Mouse (Mus musculus): ENCODE measurements around the gene Nav3. TPM values are rescaled to one million over a fixed set of nuclear protein-coding genes. Genes with fewer than 3 reads are reported as not detected.

Nav3 gene
- polyA plus RNA-seq, 1 experiment from 2014 or later: 3.3 TPM

- no peak overlapping the region for H3K4me3 ChIP-seq (ENCODE audit: low read depth, low read length)
- H3K4me1 ChIP-seq (ENCODE audit: control insufficient read depth, insufficient read depth, low read length): no peaks in the 10 kb centered on the region
- no peak overlapping the region for H3K9ac ChIP-seq (replicated peaks; ENCODE audit: low read depth, low read length)
- no peak overlapping the region for H3K4me2 ChIP-seq (replicated peaks; ENCODE audit: low read depth, low read length)
- H3K27me3 ChIP-seq (ENCODE audit: control insufficient read depth, insufficient read depth, low read length): no peaks in the 10 kb centered on the region
- 49% methylated on average over 4 of the region's 4 CpGs for WGBS
- no peak overlapping the region for H3K27ac ChIP-seq (ENCODE audit: low read length)
- no peaks in the 10 kb centered on the region for H3K36me3 ChIP-seq (ENCODE audit: control insufficient read depth, insufficient read depth, low read length)
- no peak for ATAC-seq (ENCODE audit: insufficient number of reproducible peaks, insufficient read depth, low FRiP score, low read depth)
- no peaks in the 10 kb centered on the region for H3K9me3 ChIP-seq (ENCODE audit: control insufficient read depth, low read depth, low read length)
These were observed 353.8 kb downstream of the Nav3 start for GRCm38 (mm10) chr10:110102231-110102630.

- H3K4me2 ChIP-seq (replicated peaks; ENCODE audit: low read depth, low read length): no peak overlapping the region
- no peak overlapping the region for H3K27ac ChIP-seq (ENCODE audit: low read length)
- no peak for ATAC-seq (ENCODE audit: insufficient number of reproducible peaks, insufficient read depth, low FRiP score, low read depth)
- no peaks in the 10 kb centered on the region for H3K9me3 ChIP-seq (ENCODE audit: control insufficient read depth, low read depth, low read length)
- no peaks in the 10 kb centered on the region for H3K4me1 ChIP-seq (ENCODE audit: control insufficient read depth, insufficient read depth, low read length)
- H3K4me3 ChIP-seq (ENCODE audit: low read depth, low read length): no peak overlapping the region
- no peak overlapping the region for H3K9ac ChIP-seq (replicated peaks; ENCODE audit: low read depth, low read length)
- no peaks in the 10 kb centered on the region for H3K27me3 ChIP-seq (ENCODE audit: control insufficient read depth, insufficient read depth, low read length)
- no peaks in the 10 kb centered on the region for H3K36me3 ChIP-seq (ENCODE audit: control insufficient read depth, insufficient read depth, low read length)
These were observed 361.6 kb downstream of the Nav3 start for GRCm38 (mm10) chr10:110094433-110094832.

DNA sequence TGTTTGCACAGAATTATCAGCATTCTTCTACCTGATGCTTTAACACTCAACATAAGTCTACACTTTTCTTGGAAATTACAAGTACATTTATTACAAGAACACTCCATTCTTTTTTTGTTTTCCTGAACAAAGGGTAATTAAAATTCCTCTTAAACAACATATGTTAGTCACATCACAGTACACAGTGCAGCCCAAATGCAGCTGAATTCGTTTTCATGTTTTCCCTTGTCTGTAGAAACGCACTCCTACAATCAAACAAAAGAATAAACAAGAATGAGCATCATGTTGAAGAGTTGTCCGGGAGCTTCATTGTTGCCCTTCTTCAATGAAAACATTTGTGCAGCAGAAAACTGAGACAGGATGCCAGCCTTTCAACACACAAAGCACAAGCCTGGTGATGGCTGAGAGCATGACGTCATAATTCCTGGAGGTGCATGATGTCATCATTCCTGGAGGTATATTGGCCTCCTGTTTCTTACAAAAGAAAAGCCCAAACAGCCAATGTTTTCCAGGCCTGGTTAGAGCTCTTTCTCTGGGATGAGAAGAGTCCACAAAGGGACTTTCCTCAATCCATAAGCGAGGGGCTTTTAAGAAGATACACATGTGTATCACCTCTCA lies 367.5 kb downstream of the Nav3 start:
- no peak for ATAC-seq (ENCODE audit: insufficient number of reproducible peaks, insufficient read depth, low FRiP score, low read depth)
- Histone ChIP-seq H3K9me3 (ENCODE audit: control insufficient read depth, low read depth, low read length) (no peaks in the 10 kb centered on the region), H3K27me3 (ENCODE audit: control insufficient read depth, insufficient read depth, low read length) (no peaks in the 10 kb centered on the region), H3K4me2 (replicated peaks; ENCODE audit: low read depth, low read length) (no peak overlapping the region), H3K4me1 (ENCODE audit: control insufficient read depth, insufficient read depth, low read length) (no peaks in the 10 kb centered on the region), H3K9ac (replicated peaks; ENCODE audit: low read depth, low read length) (no peak overlapping the region), H3K4me3 (ENCODE audit: low read depth, low read length) (no peak overlapping the region), H3K27ac (ENCODE audit: low read length) (no peak overlapping the region), H3K36me3 (ENCODE audit: control insufficient read depth, insufficient read depth, low read length) (no peaks in the 10 kb centered on the region)
- 79% methylated on average over 5 of the region's 5 CpGs for WGBS

GRCm38 (mm10) chr10:110085903-110086302 lies 370.1 kb downstream of the Nav3 start:
- no peak for ATAC-seq (ENCODE audit: insufficient number of reproducible peaks, insufficient read depth, low FRiP score, low read depth)
- Histone ChIP-seq H3K9me3 (ENCODE audit: control insufficient read depth, low read depth, low read length) (no peaks in the 10 kb centered on the region), H3K27ac (ENCODE audit: low read length) (no peak overlapping the region), H3K36me3 (ENCODE audit: control insufficient read depth, insufficient read depth, low read length) (no peaks in the 10 kb centered on the region), H3K9ac (replicated peaks; ENCODE audit: low read depth, low read length) (no peak overlapping the region), H3K27me3 (ENCODE audit: control insufficient read depth, insufficient read depth, low read length) (no peaks in the 10 kb centered on the region), H3K4me2 (replicated peaks; ENCODE audit: low read depth, low read length) (no peak overlapping the region), H3K4me1 (ENCODE audit: control insufficient read depth, insufficient read depth, low read length) (no peaks in the 10 kb centered on the region), H3K4me3 (ENCODE audit: low read depth, low read length) (no peak overlapping the region)
- WGBS: 54% methylated on average over 1 of the region's 1 CpGs

DNA sequence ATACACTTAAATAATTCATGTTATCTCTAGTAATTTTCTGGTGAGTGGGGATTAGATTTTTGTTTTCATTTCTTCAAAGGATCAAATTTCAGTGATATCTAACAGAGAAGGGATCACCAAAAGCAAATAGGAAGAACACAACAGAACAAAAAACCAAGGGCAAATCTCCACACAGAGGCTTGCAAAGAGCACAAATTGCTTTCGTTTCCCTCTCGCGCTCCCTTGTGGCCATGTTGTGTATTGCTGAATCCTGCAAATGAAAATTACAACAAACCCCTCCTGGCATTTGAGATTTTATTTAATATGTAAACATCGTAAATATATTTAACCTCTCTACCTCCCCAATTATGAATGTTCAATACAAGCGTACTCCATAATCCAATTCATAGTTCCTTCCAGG lies 370.8 kb downstream of the Nav3 start:
- H3K9ac ChIP-seq (replicated peaks; ENCODE audit: low read depth, low read length): no peak overlapping the region
- no peaks in the 10 kb centered on the region for H3K9me3 ChIP-seq (ENCODE audit: control insufficient read depth, low read depth, low read length)
- no peak overlapping the region for H3K4me2 ChIP-seq (replicated peaks; ENCODE audit: low read depth, low read length)
- H3K4me3 ChIP-seq (ENCODE audit: low read depth, low read length): no peak overlapping the region
- no peak for ATAC-seq (ENCODE audit: insufficient number of reproducible peaks, insufficient read depth, low FRiP score, low read depth)
- H3K36me3 ChIP-seq (ENCODE audit: control insufficient read depth, insufficient read depth, low read length): no peaks in the 10 kb centered on the region
- no peaks in the 10 kb centered on the region for H3K4me1 ChIP-seq (ENCODE audit: control insufficient read depth, insufficient read depth, low read length)
- H3K27me3 ChIP-seq (ENCODE audit: control insufficient read depth, insufficient read depth, low read length): no peaks in the 10 kb centered on the region
- no peak overlapping the region for H3K27ac ChIP-seq (ENCODE audit: low read length)
- WGBS: 10% methylated on average over 5 of the region's 5 CpGs

DNA sequence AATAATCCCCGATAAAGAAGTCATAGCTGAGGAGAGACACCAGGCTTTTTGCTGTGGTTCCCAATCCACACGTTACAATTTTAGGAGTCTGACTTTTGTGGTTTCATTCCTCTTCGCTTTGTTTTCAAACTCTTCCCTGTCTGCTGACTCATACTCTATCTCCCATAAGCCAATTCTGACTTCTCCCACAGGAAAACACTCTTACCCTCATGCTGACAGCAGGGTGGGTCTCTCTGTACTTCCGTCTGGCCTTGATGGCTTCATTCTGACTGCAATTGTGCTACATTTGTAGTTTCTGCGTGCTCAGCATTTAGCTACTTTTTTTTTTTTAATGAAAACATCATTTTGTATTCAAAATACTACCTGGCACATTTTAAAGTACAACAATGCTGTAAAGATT lies 379.4 kb downstream of the Nav3 start:
- Histone ChIP-seq H3K9me3 (ENCODE audit: control insufficient read depth, low read depth, low read length) (no peaks in the 10 kb centered on the region), H3K4me2 (replicated peaks; ENCODE audit: low read depth, low read length) (no peak overlapping the region), H3K27me3 (ENCODE audit: control insufficient read depth, insufficient read depth, low read length) (no peaks in the 10 kb centered on the region), H3K27ac (ENCODE audit: low read length) (no peak overlapping the region), H3K36me3 (ENCODE audit: control insufficient read depth, insufficient read depth, low read length) (no peaks in the 10 kb centered on the region), H3K4me1 (ENCODE audit: control insufficient read depth, insufficient read depth, low read length) (no peaks in the 10 kb centered on the region), H3K4me3 (ENCODE audit: low read depth, low read length) (no peak overlapping the region), H3K9ac (replicated peaks; ENCODE audit: low read depth, low read length) (no peak overlapping the region)
- 88% methylated on average over 5 of the region's 5 CpGs for WGBS
- no peak for ATAC-seq (ENCODE audit: insufficient number of reproducible peaks, insufficient read depth, low FRiP score, low read depth)

DNA sequence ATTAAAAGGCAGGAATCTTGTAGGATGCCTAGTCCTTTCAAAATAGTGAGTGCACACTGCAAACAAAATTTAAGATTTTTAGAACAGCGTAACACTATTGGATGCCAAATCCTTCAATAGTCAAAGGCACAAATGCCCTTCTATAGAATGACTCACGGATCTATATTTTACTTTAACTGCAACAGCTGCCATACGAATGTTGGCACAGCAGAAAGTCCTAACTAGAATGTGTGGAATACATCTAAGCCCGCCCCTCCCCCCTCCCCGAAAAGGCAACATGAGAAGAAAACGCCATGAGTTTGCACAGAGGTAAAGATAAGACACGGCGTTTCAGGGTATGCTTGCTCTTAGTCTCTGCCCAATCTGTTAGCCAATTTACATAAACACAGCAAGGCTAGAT lies 383.6 kb downstream of the Nav3 start:
- no peaks in the 10 kb centered on the region for H3K4me1 ChIP-seq (ENCODE audit: control insufficient read depth, insufficient read depth, low read length)
- H3K9ac ChIP-seq (replicated peaks; ENCODE audit: low read depth, low read length): no peak overlapping the region
- ATAC-seq (ENCODE audit: insufficient number of reproducible peaks, insufficient read depth, low FRiP score, low read depth): no peak
- no peaks in the 10 kb centered on the region for H3K36me3 ChIP-seq (ENCODE audit: control insufficient read depth, insufficient read depth, low read length)
- no peak overlapping the region for H3K27ac ChIP-seq (ENCODE audit: low read length)
- H3K4me2 ChIP-seq (replicated peaks; ENCODE audit: low read depth, low read length): no peak overlapping the region
- no peak overlapping the region for H3K4me3 ChIP-seq (ENCODE audit: low read depth, low read length)
- 54% methylated on average over 8 of the region's 8 CpGs for WGBS
- H3K9me3 ChIP-seq (ENCODE audit: control insufficient read depth, low read depth, low read length): no peaks in the 10 kb centered on the region
- no peaks in the 10 kb centered on the region for H3K27me3 ChIP-seq (ENCODE audit: control insufficient read depth, insufficient read depth, low read length)

DNA sequence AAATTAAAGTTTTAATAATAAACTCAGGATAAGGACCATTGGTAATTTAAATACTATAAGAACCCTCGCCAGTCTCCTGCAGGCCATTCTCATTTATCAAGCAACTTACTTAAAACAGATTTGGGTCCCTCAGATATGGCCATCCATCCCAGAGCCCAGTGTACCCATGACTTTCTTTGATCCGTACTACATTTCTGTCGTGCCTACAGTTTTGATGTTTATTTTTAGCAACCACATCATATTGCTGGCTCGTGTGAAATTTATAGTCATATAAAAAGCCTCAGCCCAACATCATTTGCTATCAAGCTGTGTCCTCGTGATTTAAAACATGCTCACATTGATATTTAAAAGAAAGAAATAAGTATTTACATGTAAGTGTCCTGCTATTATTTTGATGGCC lies 394.8 kb downstream of the Nav3 start:
- WGBS: 75% methylated on average over 5 of the region's 5 CpGs
- H3K4me1 ChIP-seq (ENCODE audit: control insufficient read depth, insufficient read depth, low read length): no peaks in the 10 kb centered on the region
- no peak for ATAC-seq (ENCODE audit: insufficient number of reproducible peaks, insufficient read depth, low FRiP score, low read depth)
- no peaks in the 10 kb centered on the region for H3K9me3 ChIP-seq (ENCODE audit: control insufficient read depth, low read depth, low read length)
- no peaks in the 10 kb centered on the region for H3K27me3 ChIP-seq (ENCODE audit: control insufficient read depth, insufficient read depth, low read length)
- no peak overlapping the region for H3K4me3 ChIP-seq (ENCODE audit: low read depth, low read length)
- H3K9ac ChIP-seq (replicated peaks; ENCODE audit: low read depth, low read length): no peak overlapping the region
- no peak overlapping the region for H3K4me2 ChIP-seq (replicated peaks; ENCODE audit: low read depth, low read length)
- H3K27ac ChIP-seq (ENCODE audit: low read length): no peak overlapping the region
- H3K36me3 ChIP-seq (ENCODE audit: control insufficient read depth, insufficient read depth, low read length): no peaks in the 10 kb centered on the region

- no peak overlapping the region for H3K9ac ChIP-seq (replicated peaks; ENCODE audit: low read depth, low read length)
- ATAC-seq (ENCODE audit: insufficient number of reproducible peaks, insufficient read depth, low FRiP score, low read depth): no peak
- no peak overlapping the region for H3K4me2 ChIP-seq (replicated peaks; ENCODE audit: low read depth, low read length)
- H3K9me3 ChIP-seq (ENCODE audit: control insufficient read depth, low read depth, low read length): no peaks in the 10 kb centered on the region
- no peak overlapping the region for H3K27ac ChIP-seq (ENCODE audit: low read length)
- no peaks in the 10 kb centered on the region for H3K4me1 ChIP-seq (ENCODE audit: control insufficient read depth, insufficient read depth, low read length)
- H3K27me3 ChIP-seq (ENCODE audit: control insufficient read depth, insufficient read depth, low read length): no peaks in the 10 kb centered on the region
- WGBS: 86% methylated on average over 4 of the region's 4 CpGs
- H3K36me3 ChIP-seq (ENCODE audit: control insufficient read depth, insufficient read depth, low read length): no peaks in the 10 kb centered on the region
- no peak overlapping the region for H3K4me3 ChIP-seq (ENCODE audit: low read depth, low read length)
These were observed 418.5 kb downstream of the Nav3 start for GRCm38 (mm10) chr10:110037547-110037946.
